Mouse (Mus musculus): ENCODE measurements around the gene Eya2. TPM values are rescaled to one million over a fixed set of nuclear protein-coding genes. Genes with fewer than 3 reads are reported as not detected.

Eya2 gene
- polyA plus RNA-seq, 1 experiment from 2014 or later = 27.2 TPM

DNA sequence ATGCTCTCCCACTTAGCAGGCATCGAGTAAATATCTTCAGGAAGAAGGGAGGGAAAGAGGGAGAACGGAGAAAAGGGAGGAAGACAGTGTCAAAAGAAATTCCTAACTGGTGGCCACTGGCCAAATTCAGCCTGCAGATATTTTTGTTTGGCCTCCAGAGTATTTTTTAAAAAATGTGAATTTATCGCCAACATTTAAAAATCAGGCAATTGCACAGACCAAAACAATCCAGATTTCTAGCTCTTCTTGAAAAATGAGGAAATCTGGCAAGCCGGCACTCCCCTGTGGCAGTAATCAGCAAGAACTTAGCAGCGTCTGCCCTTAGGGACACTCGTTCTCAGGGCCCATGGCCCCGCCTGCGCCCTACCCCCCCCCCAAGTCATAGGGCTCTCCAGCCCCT, 138.9 kb downstream of the Eya2 start:
- DNase-seq (ENCODE audit: low spot score) = no peak
- Histone ChIP-seq H3K27ac (replicated peaks; ENCODE audit: low read depth, low read length) (no peak overlapping the region), H3K9me3 (replicated peaks; ENCODE audit: control insufficient read depth, low read length) (no peaks in the 10 kb centered on the region), H3K4me2 (ENCODE audit: low read depth, low read length) (no peak overlapping the region), H3K4me1 (ENCODE audit: control insufficient read depth, insufficient read depth, low read length) (no peaks in the 10 kb centered on the region), H3K9ac (replicated peaks; ENCODE audit: low read length) (no peak overlapping the region), H3K4me3 (ENCODE audit: low read depth, low read length) (no peak overlapping the region), H3K36me3 (replicated peaks; ENCODE audit: control insufficient read depth, insufficient read depth, low read depth, low read length) (no peaks in the 10 kb centered on the region; the same call in 1 of the 2 replicates), H3K27me3 (ENCODE audit: control insufficient read depth, insufficient read depth, low read length) (no peaks in the 10 kb centered on the region)
- 85% methylated on average over 8 of the region's 8 CpGs for WGBS
- ATAC-seq (replicated peaks; ENCODE audit: insufficient number of reproducible peaks, low FRiP score, low TSS enrichment, low read depth) = no peak

DNA sequence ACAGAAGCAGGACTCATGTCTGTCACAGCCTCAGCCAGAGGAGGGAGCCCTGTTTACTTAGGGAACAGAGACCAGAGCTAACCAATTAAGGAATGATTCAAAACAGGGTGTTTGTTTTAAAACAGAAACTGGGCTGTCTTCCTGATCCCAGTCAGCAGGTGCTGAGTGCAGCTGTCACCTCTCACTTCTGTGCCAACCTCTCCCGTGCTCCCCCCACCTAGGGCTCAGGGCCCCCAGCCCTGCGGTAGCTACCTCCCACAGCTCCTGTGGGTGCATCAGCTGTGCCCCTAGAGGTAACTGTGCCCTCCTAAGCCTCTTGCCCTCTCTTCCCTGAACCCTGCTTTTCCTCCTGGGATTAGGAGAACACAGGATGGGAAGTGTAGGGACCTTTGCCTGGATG, 141.5 kb downstream of the Eya2 start:
- 67% methylated on average over 2 of the region's 2 CpGs for WGBS
- DNase-seq (ENCODE audit: low spot score) (no peak), ATAC-seq (replicated peaks; ENCODE audit: insufficient number of reproducible peaks, low FRiP score, low TSS enrichment, low read depth) (no peak)
- Histone ChIP-seq H3K4me3 (ENCODE audit: low read depth, low read length) (no peak overlapping the region), H3K9ac (replicated peaks; ENCODE audit: low read length) (no peak overlapping the region), H3K36me3 (replicated peaks; ENCODE audit: control insufficient read depth, insufficient read depth, low read depth, low read length) (no peaks in the 10 kb centered on the region; the same call in 1 of the 2 replicates), H3K4me1 (ENCODE audit: control insufficient read depth, insufficient read depth, low read length) (no peaks in the 10 kb centered on the region; the same call in 1 of the 2 replicates), H3K27ac (replicated peaks; ENCODE audit: low read depth, low read length) (no peak overlapping the region), H3K4me2 (ENCODE audit: low read depth, low read length) (no peak overlapping the region), H3K27me3 (ENCODE audit: control insufficient read depth, insufficient read depth, low read length) (no peaks in the 10 kb centered on the region), H3K9me3 (replicated peaks; ENCODE audit: control insufficient read depth, low read length) (no peaks in the 10 kb centered on the region)

DNA sequence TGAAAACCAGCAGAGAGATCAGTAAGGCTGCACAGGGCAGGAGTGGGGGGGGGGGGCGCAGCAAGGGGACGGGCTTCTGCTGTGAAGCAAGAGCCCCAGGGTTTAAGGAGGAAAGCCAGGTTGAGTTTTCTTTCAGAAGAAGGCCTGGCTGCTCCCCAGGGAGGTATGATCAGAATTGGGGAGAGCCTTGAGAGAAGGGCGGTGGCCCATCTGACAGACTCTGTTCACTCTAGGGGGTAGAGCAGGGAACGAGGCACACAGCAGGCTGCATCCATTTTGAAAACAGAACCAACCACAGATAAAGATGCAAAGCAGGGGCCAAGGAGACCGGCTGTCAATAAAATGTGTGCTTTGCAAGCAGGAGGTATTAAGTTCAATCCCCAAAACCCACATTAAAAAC, 145.5 kb downstream of the Eya2 start:
- Histone ChIP-seq H3K4me2 (ENCODE audit: low read depth, low read length) (no peak overlapping the region), H3K9ac (replicated peaks; ENCODE audit: low read length) (no peak overlapping the region), H3K27me3 (ENCODE audit: control insufficient read depth, insufficient read depth, low read length) (no peaks in the 10 kb centered on the region; the same call in 1 of the 2 replicates), H3K4me3 (ENCODE audit: low read depth, low read length) (no peak overlapping the region), H3K4me1 (ENCODE audit: control insufficient read depth, insufficient read depth, low read length) (peaks cover 3% of the 10 kb centered on the region; the same call in 1 of the 2 replicates), H3K9me3 (replicated peaks; ENCODE audit: control insufficient read depth, low read length) (no peaks in the 10 kb centered on the region), H3K36me3 (replicated peaks; ENCODE audit: control insufficient read depth, insufficient read depth, low read depth, low read length) (no peaks in the 10 kb centered on the region; the same call in 1 of the 2 replicates), H3K27ac (replicated peaks; ENCODE audit: low read depth, low read length) (no peak overlapping the region; the same call in 1 of the 2 replicates)
- 37% methylated on average over 5 of the region's 5 CpGs for WGBS
- DNase-seq (ENCODE audit: low spot score) = no peak
- no peak for ATAC-seq (replicated peaks; ENCODE audit: insufficient number of reproducible peaks, low FRiP score, low TSS enrichment, low read depth)

DNA sequence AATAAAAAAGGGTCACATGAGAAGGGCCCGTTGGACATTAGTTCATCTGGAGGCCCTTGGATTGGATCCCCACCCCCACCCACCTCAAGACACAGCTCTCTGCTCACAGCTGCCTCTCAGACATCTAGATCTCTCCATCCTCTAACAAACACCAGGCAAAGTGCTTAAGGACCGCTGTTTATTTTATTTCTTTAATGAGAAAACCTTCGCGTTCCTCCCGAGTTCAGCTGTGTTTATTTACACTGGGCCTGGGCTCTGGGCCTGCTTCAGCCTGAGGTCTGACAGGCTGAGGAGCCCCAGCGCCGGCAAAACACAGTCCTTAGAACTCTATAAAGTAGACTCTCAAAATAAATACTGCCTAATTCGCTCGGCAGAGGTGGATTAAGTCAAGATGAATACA, 146.2 kb downstream of the Eya2 start:
- H3K27me3 ChIP-seq (ENCODE audit: control insufficient read depth, insufficient read depth, low read length) = no peaks in the 10 kb centered on the region; the same call in 1 of the 2 replicates
- H3K9ac ChIP-seq (replicated peaks; ENCODE audit: low read length) = peak overlapping the region; percentile 19; the same call in 1 of the 2 replicates
- H3K4me2 ChIP-seq (ENCODE audit: low read depth, low read length) = no peak overlapping the region
- H3K4me3 ChIP-seq (ENCODE audit: low read depth, low read length) = no peak overlapping the region
- H3K4me1 ChIP-seq (ENCODE audit: control insufficient read depth, insufficient read depth, low read length) = peaks cover 3% of the 10 kb centered on the region; the same call in 1 of the 2 replicates
- WGBS = 4% methylated on average over 9 of the region's 9 CpGs
- H3K9me3 ChIP-seq (replicated peaks; ENCODE audit: control insufficient read depth, low read length) = no peaks in the 10 kb centered on the region
- DNase-seq (ENCODE audit: low spot score) (peak; percentile 81), ATAC-seq (replicated peaks; ENCODE audit: insufficient number of reproducible peaks, low FRiP score, low TSS enrichment, low read depth) (peak; percentile 32; the same call in 1 of the 2 replicates)
- peak overlapping the region; percentile 32 for H3K27ac ChIP-seq (replicated peaks; ENCODE audit: low read depth, low read length)
- H3K36me3 ChIP-seq (replicated peaks; ENCODE audit: control insufficient read depth, insufficient read depth, low read depth, low read length) = no peaks in the 10 kb centered on the region; the same call in 1 of the 2 replicates

DNA sequence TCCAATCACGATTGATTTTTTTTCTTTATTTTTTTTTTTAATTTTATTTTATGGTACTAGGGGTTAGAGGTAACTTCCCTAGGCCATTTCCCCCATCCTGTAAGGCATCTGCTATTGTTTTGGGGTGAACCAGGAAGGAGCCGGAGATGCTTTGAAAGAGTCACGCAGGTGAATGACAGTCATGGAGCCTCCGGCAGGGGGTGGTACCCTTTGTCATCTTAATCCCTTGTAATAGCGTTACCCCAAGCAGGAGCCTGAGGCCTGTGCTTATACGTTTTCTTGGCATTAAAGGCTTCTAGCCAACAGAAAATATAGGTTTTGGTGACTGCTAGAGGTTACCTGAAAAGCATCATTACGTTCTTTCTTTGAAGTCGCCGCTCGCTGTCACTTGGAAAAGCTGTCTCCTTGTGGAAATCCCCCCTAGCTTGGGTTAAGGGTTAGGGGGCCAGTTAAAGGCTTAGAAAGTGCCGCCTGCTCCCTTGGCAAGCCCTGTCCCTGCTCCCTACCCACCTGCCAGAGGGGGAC, 146.8 kb downstream of the Eya2 start:
- H3K9me3 ChIP-seq (replicated peaks; ENCODE audit: control insufficient read depth, low read length) = no peaks in the 10 kb centered on the region
- H3K4me1 ChIP-seq (ENCODE audit: control insufficient read depth, insufficient read depth, low read length) = peaks cover 3% of the 10 kb centered on the region; the same call in 1 of the 2 replicates

DNA sequence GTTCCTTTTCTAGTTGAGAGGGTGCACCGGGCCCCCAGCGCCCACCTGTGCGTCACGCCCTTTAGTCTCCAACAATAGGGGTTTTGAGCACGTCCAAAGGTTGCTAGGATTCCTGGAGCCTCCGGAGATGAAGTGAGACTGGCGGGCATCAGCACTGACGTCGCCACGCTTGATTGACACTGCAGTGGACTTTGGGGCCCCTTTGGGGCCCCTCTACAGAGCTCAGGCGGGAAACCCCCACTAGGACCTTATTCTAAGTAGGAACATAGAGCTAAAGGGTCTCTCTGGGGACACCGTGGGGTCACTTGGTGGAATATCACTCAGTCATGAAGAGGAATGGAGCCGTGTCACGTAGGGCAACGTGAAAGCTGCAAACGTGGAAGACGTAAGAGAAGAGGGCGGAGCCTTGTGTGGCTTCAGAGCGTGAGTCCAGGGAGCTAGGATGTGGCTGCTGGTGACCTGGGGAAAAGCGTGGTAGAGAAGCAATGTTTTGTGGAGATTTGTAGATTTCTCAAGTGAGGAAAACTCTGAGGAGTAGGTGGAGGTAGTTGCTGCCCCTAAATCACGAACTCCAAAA, 147.5 kb downstream of the Eya2 start:
- H3K4me1 ChIP-seq (ENCODE audit: control insufficient read depth, insufficient read depth, low read length) = peaks cover 3% of the 10 kb centered on the region; the same call in 1 of the 2 replicates
- H3K36me3 ChIP-seq (replicated peaks; ENCODE audit: control insufficient read depth, insufficient read depth, low read depth, low read length) = no peaks in the 10 kb centered on the region
- no peak overlapping the region for H3K9ac ChIP-seq (replicated peaks; ENCODE audit: low read length)
- ATAC-seq (replicated peaks; ENCODE audit: insufficient number of reproducible peaks, low FRiP score, low TSS enrichment, low read depth) = no peak
- H3K27me3 ChIP-seq (ENCODE audit: control insufficient read depth, insufficient read depth, low read length) = no peaks in the 10 kb centered on the region; the same call in 1 of the 2 replicates
- H3K9me3 ChIP-seq (replicated peaks; ENCODE audit: control insufficient read depth, low read length) = no peaks in the 10 kb centered on the region
- no peak overlapping the region for H3K4me2 ChIP-seq (ENCODE audit: low read depth, low read length)
- DNase-seq (ENCODE audit: low spot score) = peak; percentile 26
- no peak overlapping the region for H3K4me3 ChIP-seq (ENCODE audit: low read depth, low read length)
- 19% methylated on average over 21 of the region's 21 CpGs for WGBS
- H3K27ac ChIP-seq (replicated peaks; ENCODE audit: low read depth, low read length) = peak overlapping the region; percentile 58; the same call in 1 of the 2 replicates

More for the DNA sequence above, 146.8 kb downstream of the Eya2 start:
- Histone ChIP-seq H3K9ac (replicated peaks; ENCODE audit: low read length) (0 out of 2 replicates have a peak overlapping the region, but pooled peaks have one; percentile 8), H3K4me2 (ENCODE audit: low read depth, low read length) (no peak overlapping the region), H3K27me3 (ENCODE audit: control insufficient read depth, insufficient read depth, low read length) (no peaks in the 10 kb centered on the region; the same call in 1 of the 2 replicates), H3K4me3 (ENCODE audit: low read depth, low read length) (no peak overlapping the region), H3K36me3 (replicated peaks; ENCODE audit: control insufficient read depth, insufficient read depth, low read depth, low read length) (no peaks in the 10 kb centered on the region; the same call in 1 of the 2 replicates), H3K27ac (replicated peaks; ENCODE audit: low read depth, low read length) (peak overlapping the region; percentile 28; the same call in 1 of the 2 replicates)
- ATAC-seq (replicated peaks; ENCODE audit: insufficient number of reproducible peaks, low FRiP score, low TSS enrichment, low read depth) (no peak), DNase-seq (ENCODE audit: low spot score) (peak; percentile 57)
- 8% methylated on average over 11 of the region's 11 CpGs for WGBS

DNA sequence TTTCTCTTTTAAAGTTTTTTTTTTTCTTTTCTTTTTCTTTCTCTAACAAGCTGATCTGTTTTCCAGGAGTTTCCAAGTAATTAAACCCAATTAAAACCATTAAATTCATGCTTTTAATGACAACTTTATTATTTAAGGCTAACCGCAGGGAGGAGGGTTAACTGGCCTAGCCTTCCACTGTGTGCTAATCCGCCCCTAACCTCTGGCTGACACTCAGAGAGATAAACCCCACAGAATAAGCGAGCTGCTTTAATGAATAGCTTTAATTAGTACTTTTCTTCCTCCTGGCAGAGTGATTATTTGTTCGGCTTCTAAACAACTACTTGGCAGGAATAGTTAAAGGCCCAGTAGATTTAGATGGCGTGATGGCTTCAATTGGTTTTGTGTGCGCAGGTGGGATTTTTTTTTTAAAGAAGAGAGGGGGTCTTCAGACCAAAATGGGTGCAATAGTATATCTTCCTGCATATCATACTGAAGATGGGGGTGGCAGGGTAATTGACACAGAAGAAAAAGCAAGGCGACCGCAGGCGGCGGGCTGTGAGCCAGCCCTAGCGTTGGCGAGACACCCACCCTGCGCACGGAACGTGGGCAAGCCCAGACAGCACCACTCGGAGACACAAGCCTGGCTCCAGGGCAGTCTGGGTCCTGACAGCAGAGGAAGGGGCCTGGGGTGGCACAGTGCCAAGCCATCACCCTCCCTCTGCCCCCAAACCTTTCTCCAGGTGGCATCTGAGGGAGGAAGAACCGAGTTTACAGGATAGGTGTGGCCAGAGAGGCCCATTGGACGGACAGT, 150.7 kb downstream of the Eya2 start:
- H3K9ac ChIP-seq (replicated peaks; ENCODE audit: low read length) = no peak overlapping the region
- peaks cover 8% of the 10 kb centered on the region for H3K4me1 ChIP-seq (ENCODE audit: control insufficient read depth, insufficient read depth, low read length)
- no peak for ATAC-seq (replicated peaks; ENCODE audit: insufficient number of reproducible peaks, low FRiP score, low TSS enrichment, low read depth)
- no peaks in the 10 kb centered on the region for H3K36me3 ChIP-seq (replicated peaks; ENCODE audit: control insufficient read depth, insufficient read depth, low read depth, low read length)
- H3K4me3 ChIP-seq (ENCODE audit: low read depth, low read length) = no peak overlapping the region
- H3K4me2 ChIP-seq (ENCODE audit: low read depth, low read length) = no peak overlapping the region
- no peaks in the 10 kb centered on the region for H3K9me3 ChIP-seq (replicated peaks; ENCODE audit: control insufficient read depth, low read length)
- no peak overlapping the region for H3K27ac ChIP-seq (replicated peaks; ENCODE audit: low read depth, low read length)
- DNase-seq (ENCODE audit: low spot score) = no peak
- no peaks in the 10 kb centered on the region; the same call in 1 of the 2 replicates for H3K27me3 ChIP-seq (ENCODE audit: control insufficient read depth, insufficient read depth, low read length)
- 70% methylated on average over 18 of the region's 18 CpGs for WGBS

Data from embryonic facial prominence, embryonic 11.5 days (tissue).